Mouse (Mus musculus): ENCODE data around the gene Lgals2. TPM values are rescaled to one million over a fixed set of nuclear protein-coding genes. Genes with fewer than 3 reads are reported as not detected.
A peak's percentile ranks its signal among the peaks of the same experiment; 100 is the strongest.

Lgals2 gene
- polyA plus RNA-seq, 1 experiment from 2014 or later = 1.4 TPM

- 33% methylated on average over 8 of the region's 8 CpGs for WGBS
- Histone ChIP-seq H3K27ac (replicated peaks; ENCODE audit: low read depth, low read length) (peak overlapping the region; percentile 76), H3K4me1 (ENCODE audit: control insufficient read depth, insufficient read depth, low read length) (peaks cover 56% of the 10 kb centered on the region), H3K36me3 (ENCODE audit: control insufficient read depth, insufficient read depth, low read length) (no peaks in the 10 kb centered on the region), H3K27me3 (replicated peaks; ENCODE audit: control insufficient read depth, insufficient read depth, low read length) (no peaks in the 10 kb centered on the region), H3K4me2 (ENCODE audit: low read depth, low read length) (no peak overlapping the region), H3K9ac (ENCODE audit: low read depth, low read length) (no peak overlapping the region), H3K4me3 (ENCODE audit: low read depth, low read length) (no peak overlapping the region), H3K9me3 (ENCODE audit: control insufficient read depth, low read length) (no peaks in the 10 kb centered on the region)
- DNase-seq (ENCODE audit: low spot score) (peak; percentile 70), ATAC-seq (ENCODE audit: low read depth) (no peak)
Observed at GRCm38 (mm10) chr15:78836086-78836621, 19.2 kb downstream of the Lgals2 start.

GRCm38 (mm10) chr15:78835200-78836085 is 19.9 kb downstream of the Lgals2 start:
- Histone ChIP-seq H3K9me3 (ENCODE audit: control insufficient read depth, low read length) (no peaks in the 10 kb centered on the region), H3K36me3 (ENCODE audit: control insufficient read depth, insufficient read depth, low read length) (no peaks in the 10 kb centered on the region), H3K27me3 (replicated peaks; ENCODE audit: control insufficient read depth, insufficient read depth, low read length) (no peaks in the 10 kb centered on the region), H3K27ac (replicated peaks; ENCODE audit: low read depth, low read length) (peak overlapping the region; percentile 76), H3K9ac (ENCODE audit: low read depth, low read length) (peak overlapping the region; percentile 45; the same call in 1 of the 2 replicates), H3K4me1 (ENCODE audit: control insufficient read depth, insufficient read depth, low read length) (peaks cover 49% of the 10 kb centered on the region), H3K4me3 (ENCODE audit: low read depth, low read length) (no peak overlapping the region), H3K4me2 (ENCODE audit: low read depth, low read length) (no peak overlapping the region)
- DNase-seq (ENCODE audit: low spot score) = peak; percentile 58
- ATAC-seq (ENCODE audit: low read depth) = no peak
- WGBS = 19% methylated on average over 11 of the region's 12 CpGs

- no peaks in the 10 kb centered on the region for H3K27me3 ChIP-seq (replicated peaks; ENCODE audit: control insufficient read depth, insufficient read depth, low read length)
- 27% methylated on average over 9 of the region's 10 CpGs for WGBS
- no peak overlapping the region for H3K4me3 ChIP-seq (ENCODE audit: low read depth, low read length)
- peaks cover 39% of the 10 kb centered on the region for H3K4me1 ChIP-seq (ENCODE audit: control insufficient read depth, insufficient read depth, low read length)
- H3K9me3 ChIP-seq (ENCODE audit: control insufficient read depth, low read length) = no peaks in the 10 kb centered on the region
- H3K36me3 ChIP-seq (ENCODE audit: control insufficient read depth, insufficient read depth, low read length) = no peaks in the 10 kb centered on the region
- H3K4me2 ChIP-seq (ENCODE audit: low read depth, low read length) = no peak overlapping the region
- ATAC-seq (ENCODE audit: low read depth) = no peak
- H3K9ac ChIP-seq (ENCODE audit: low read depth, low read length) = no peak overlapping the region
- no peak for DNase-seq (ENCODE audit: low spot score)
- H3K27ac ChIP-seq (replicated peaks; ENCODE audit: low read depth, low read length) = peak overlapping the region; percentile 76
Observed at GRCm38 (mm10) chr15:78834233-78835005, 20.9 kb downstream of the Lgals2 start.

- Histone ChIP-seq H3K9ac (ENCODE audit: low read depth, low read length) (no peak overlapping the region), H3K27ac (replicated peaks; ENCODE audit: low read depth, low read length) (peak overlapping the region; percentile 57; the same call in 1 of the 2 replicates), H3K4me2 (ENCODE audit: low read depth, low read length) (no peak overlapping the region), H3K4me3 (ENCODE audit: low read depth, low read length) (no peak overlapping the region), H3K27me3 (replicated peaks; ENCODE audit: control insufficient read depth, insufficient read depth, low read length) (no peaks in the 10 kb centered on the region), H3K9me3 (ENCODE audit: control insufficient read depth, low read length) (no peaks in the 10 kb centered on the region), H3K4me1 (ENCODE audit: control insufficient read depth, insufficient read depth, low read length) (peaks cover 31% of the 10 kb centered on the region), H3K36me3 (ENCODE audit: control insufficient read depth, insufficient read depth, low read length) (no peaks in the 10 kb centered on the region)
- 84% methylated on average over 3 of the region's 3 CpGs for WGBS
- ATAC-seq (ENCODE audit: low read depth) = no peak
- DNase-seq (ENCODE audit: low spot score) = no peak
Observed at GRCm38 (mm10) chr15:78833582-78833981, 21.7 kb downstream of the Lgals2 start.

- peak overlapping the region; percentile 57 for H3K27ac ChIP-seq (replicated peaks; ENCODE audit: low read depth, low read length)
- no peak overlapping the region for H3K4me2 ChIP-seq (ENCODE audit: low read depth, low read length)
- H3K9me3 ChIP-seq (ENCODE audit: control insufficient read depth, low read length) = no peaks in the 10 kb centered on the region
- peak overlapping the region; percentile 53 for H3K9ac ChIP-seq (ENCODE audit: low read depth, low read length)
- peaks cover 31% of the 10 kb centered on the region for H3K4me1 ChIP-seq (ENCODE audit: control insufficient read depth, insufficient read depth, low read length)
- H3K4me3 ChIP-seq (ENCODE audit: low read depth, low read length) = no peak overlapping the region
- ATAC-seq (ENCODE audit: low read depth) (peak; percentile 72), DNase-seq (ENCODE audit: low spot score) (peak; percentile 83)
- no peaks in the 10 kb centered on the region for H3K36me3 ChIP-seq (ENCODE audit: control insufficient read depth, insufficient read depth, low read length)
- WGBS = 16% methylated on average over 10 of the region's 14 CpGs
- no peaks in the 10 kb centered on the region for H3K27me3 ChIP-seq (replicated peaks; ENCODE audit: control insufficient read depth, insufficient read depth, low read length)
Observed at GRCm38 (mm10) chr15:78832701-78833123, 22.6 kb downstream of the Lgals2 start.

- peak; percentile 61 for DNase-seq (ENCODE audit: low spot score)
- peak; percentile 13; the same call in 1 of the 2 replicates for ATAC-seq (ENCODE audit: low read depth)
- H3K4me1 ChIP-seq (ENCODE audit: control insufficient read depth, insufficient read depth, low read length) = peaks cover 31% of the 10 kb centered on the region
Observed at GRCm38 (mm10) chr15:78831720-78832657, 23.3 kb downstream of the Lgals2 start.

GRCm38 (mm10) chr15:78830742-78831719 is 24.3 kb downstream of the Lgals2 start:
- no peak overlapping the region for H3K4me2 ChIP-seq (ENCODE audit: low read depth, low read length)
- WGBS = 49% methylated on average over 10 of the region's 10 CpGs
- no peaks in the 10 kb centered on the region; the same call in 1 of the 2 replicates for H3K27me3 ChIP-seq (replicated peaks; ENCODE audit: control insufficient read depth, insufficient read depth, low read length)
- peaks cover 29% of the 10 kb centered on the region for H3K4me1 ChIP-seq (ENCODE audit: control insufficient read depth, insufficient read depth, low read length)
- no peak overlapping the region for H3K27ac ChIP-seq (replicated peaks; ENCODE audit: low read depth, low read length)
- ATAC-seq (ENCODE audit: low read depth) (no peak), DNase-seq (ENCODE audit: low spot score) (no peak)
- H3K36me3 ChIP-seq (ENCODE audit: control insufficient read depth, insufficient read depth, low read length) = no peaks in the 10 kb centered on the region
- no peak overlapping the region for H3K4me3 ChIP-seq (ENCODE audit: low read depth, low read length)
- H3K9ac ChIP-seq (ENCODE audit: low read depth, low read length) = no peak overlapping the region
- H3K9me3 ChIP-seq (ENCODE audit: control insufficient read depth, low read length) = no peaks in the 10 kb centered on the region

More at GRCm38 (mm10) chr15:78831720-78832657, 23.3 kb downstream of the Lgals2 start:
- H3K27me3 ChIP-seq (replicated peaks; ENCODE audit: control insufficient read depth, insufficient read depth, low read length) = no peaks in the 10 kb centered on the region; the same call in 1 of the 2 replicates
- no peak overlapping the region for H3K4me3 ChIP-seq (ENCODE audit: low read depth, low read length)
- H3K36me3 ChIP-seq (ENCODE audit: control insufficient read depth, insufficient read depth, low read length) = no peaks in the 10 kb centered on the region
- peak overlapping the region; percentile 57 for H3K27ac ChIP-seq (replicated peaks; ENCODE audit: low read depth, low read length)
- no peaks in the 10 kb centered on the region for H3K9me3 ChIP-seq (ENCODE audit: control insufficient read depth, low read length)
- no peak overlapping the region for H3K4me2 ChIP-seq (ENCODE audit: low read depth, low read length)
- WGBS = 34% methylated on average over 18 of the region's 19 CpGs
- H3K9ac ChIP-seq (ENCODE audit: low read depth, low read length) = peak overlapping the region; percentile 53

All from embryonic facial prominence, embryonic 14.5 days (tissue).